Mouse (Mus musculus) testis, postnatal 10 days (tissue): Measurements from ENCODE around the gene Gm42688.

Experiments
- DNase-seq: peaks from one replicate; pipeline ENCODE4 v3.0.0; 2021; ENCODE audit warnings: low spot score

Gm42688 gene

GRCm38 (mm10) chr6:83101316-83101687, at the start of gene Gm42688, which contains the start of gene Ccdc142:
Gene Gm42688, plus strand, starts transcription at chr6:83101617.
Gene Ccdc142, plus strand, starts transcription at chr6:83101601.
- DNase-seq: peak; percentile 90

GRCm38 (mm10) chr6:83053136-83053960, 48.1 kb upstream of the Gm42688 start:
- DNase-seq: no peak

- DNase-seq: peak; percentile 98
These were observed 47.2 kb upstream of the Gm42688 start, which contains the start of gene Aup1 for GRCm38 (mm10) chr6:83054074-83054851. Gene Aup1, plus strand, starts transcription at chr6:83054521.

- peak; percentile 66 for DNase-seq
These were observed 46.5 kb upstream of the Gm42688 start, which contains the start of gene Htra2 for GRCm38 (mm10) chr6:83054871-83055431. Gene Htra2, minus strand, starts transcription at chr6:83055273.

- no peak for DNase-seq
These were observed 43.6 kb upstream of the Gm42688 start, which contains the start of gene Dqx1 for GRCm38 (mm10) chr6:83057790-83058189. Gene Dqx1, plus strand, starts transcription at chr6:83057844.

- DNase-seq: no peak
These were observed 42.7 kb upstream of the Gm42688 start for GRCm38 (mm10) chr6:83058725-83059124.

GRCm38 (mm10) chr6:83065995-83066394, 35.4 kb upstream of the Gm42688 start:
- no peak for DNase-seq

- no peak for DNase-seq
These were observed 35.0 kb upstream of the Gm42688 start for GRCm38 (mm10) chr6:83066441-83066840.

GRCm38 (mm10) chr6:83068221-83068620, 33.2 kb upstream of the Gm42688 start:
- DNase-seq: no peak

- no peak for DNase-seq
These were observed 32.5 kb upstream of the Gm42688 start for GRCm38 (mm10) chr6:83068706-83069487.

GRCm38 (mm10) chr6:83069488-83070246, 31.8 kb upstream of the Gm42688 start:
- no peak for DNase-seq

- DNase-seq: no peak
These were observed 31.3 kb upstream of the Gm42688 start, which contains the start of gene Tlx2 for GRCm38 (mm10) chr6:83070247-83070310. Gene Tlx2, minus strand, starts transcription at chr6:83070293.

GRCm38 (mm10) chr6:83070311-83071219, 30.9 kb upstream of the Gm42688 start:
- no peak for DNase-seq

- DNase-seq: peak; percentile 69
These were observed 30.2 kb upstream of the Gm42688 start for GRCm38 (mm10) chr6:83071220-83071619.

- no peak for DNase-seq
These were observed 26.4 kb upstream of the Gm42688 start for GRCm38 (mm10) chr6:83074979-83075378.

GRCm38 (mm10) chr6:83077630-83078323, 23.6 kb upstream of the Gm42688 start, which contains the start of gene Pcgf1:
Gene Pcgf1, plus strand, starts transcription at chr6:83077869.
- DNase-seq: peak; percentile 64

GRCm38 (mm10) chr6:83078324-83078858, 23.0 kb upstream of the Gm42688 start:
- DNase-seq: peak; percentile 100

GRCm38 (mm10) chr6:83080210-83080609, 21.2 kb upstream of the Gm42688 start:
- DNase-seq: no peak

GRCm38 (mm10) chr6:83083497-83083896, 17.9 kb upstream of the Gm42688 start:
- DNase-seq: no peak
